Mouse (Mus musculus) midbrain, embryonic 13.5 days (tissue): Measurements from ENCODE around the gene Pik3r2. TPM values are rescaled to one million over a fixed set of nuclear protein-coding genes. Genes with fewer than 3 reads are reported as not detected.

Source experiments
- ATAC-seq: fragments of 200-750 bp; cut with Nextera tagmentation; 2 replicates; pipeline ENCODE4 v1.8.0; 2017; ENCODE audit warnings: mild to moderate bottlenecking, moderate TSS enrichment, moderate library complexity
- H3K27ac ChIP-seq: fragments of 300-500 bp; sonication (generic); 2 replicates; pipeline ENCODE4 v1.5.1; 2015; ENCODE audit warnings: inconsistent platforms, mild to moderate bottlenecking, moderate library complexity
- H3K27me3 ChIP-seq: fragments of 300-500 bp; sonication (generic); 2 replicates; pipeline ENCODE4 v1.6.1; 2015; ENCODE audit warnings: mild to moderate bottlenecking, inconsistent platforms
- H3K36me3 ChIP-seq: fragments of 300-500 bp; sonication (generic); 2 replicates; pipeline ENCODE4 v1.6.1; 2015; ENCODE audit warnings: mild to moderate bottlenecking, inconsistent platforms
- H3K4me1 ChIP-seq: fragments of 300-500 bp; sonication (generic); replicated peaks from 2 replicates; pipeline ENCODE4 v1.6.1; 2015; ENCODE audit warnings: inconsistent platforms
- H3K4me2 ChIP-seq: fragments of 300-500 bp; sonication (generic); replicated peaks from 2 replicates; pipeline ENCODE4 v1.6.1; 2015; ENCODE audit warnings: moderate library complexity, mild to moderate bottlenecking, inconsistent platforms
- H3K4me3 ChIP-seq: fragments of 300-500 bp; sonication (generic); replicated peaks from 2 replicates; pipeline ENCODE4 v1.5.1; 2015; ENCODE audit warnings: mild to moderate bottlenecking, inconsistent platforms
- H3K9ac ChIP-seq: fragments of 300-500 bp; sonication (generic); replicated peaks from 2 replicates; pipeline ENCODE4 v1.6.1; 2015; ENCODE audit warnings: mild to moderate bottlenecking, inconsistent platforms
- H3K9me3 ChIP-seq: fragments of 300-500 bp; sonication (generic); 2 replicates; pipeline ENCODE4 v1.6.1; 2016; ENCODE audit warnings: mild to moderate bottlenecking, inconsistent platforms
- WGBS: fragments of 180-500 bp; shearing (Covaris S2); methylation state at CpG from one replicate; pipeline ENCODE4 v1.1.7; 2015; 5-methylcytosine and 5-hydroxymethylcytosine counted together
- polyA plus RNA-seq: library from polyadenylated mRNA; unstranded; fragments of >200 nt; fragmentation: Nextera tagmentation; extraction: Ambion mirVana; gene quantifications from 2 replicates; pipeline ENCODE4 v1.2.1, GENCODE M21; 2015

Pik3r2 gene
- polyA plus RNA-seq, 1 experiment from 2014 or later: 87.2 TPM

GRCm38 (mm10) chr8:70769359-70769758 lies 7.2 kb downstream of the Pik3r2 start:
- Histone ChIP-seq H3K9me3 (no peaks in the 10 kb centered on the region), H3K4me2 (no peak overlapping the region), H3K4me3 (no peak overlapping the region), H3K4me1 (peaks cover 33% of the 10 kb centered on the region), H3K9ac (no peak overlapping the region), H3K27me3 (peaks cover 21% of the 10 kb centered on the region), H3K27ac (no peak overlapping the region), H3K36me3 (peaks cover 68% of the 10 kb centered on the region)
- peak; percentile 71 for ATAC-seq
- 6% methylated on average over 26 of the region's 26 CpGs for WGBS

- H3K4me2 ChIP-seq: no peak overlapping the region
- H3K27me3 ChIP-seq: peaks cover 21% of the 10 kb centered on the region
- H3K36me3 ChIP-seq: peaks cover 67% of the 10 kb centered on the region
- 87% methylated on average over 16 of the region's 16 CpGs for WGBS
- H3K27ac ChIP-seq: no peak overlapping the region
- no peak overlapping the region for H3K4me3 ChIP-seq
- H3K9ac ChIP-seq: no peak overlapping the region
- H3K4me1 ChIP-seq: peaks cover 29% of the 10 kb centered on the region
- peak; percentile 18 for ATAC-seq
- no peaks in the 10 kb centered on the region for H3K9me3 ChIP-seq
These were observed 7.6 kb downstream of the Pik3r2 start for GRCm38 (mm10) chr8:70768956-70769355.

- Histone ChIP-seq H3K4me2 (no peak overlapping the region), H3K27ac (no peak overlapping the region), H3K27me3 (peaks cover 21% of the 10 kb centered on the region), H3K4me3 (no peak overlapping the region), H3K9ac (no peak overlapping the region), H3K36me3 (peaks cover 60% of the 10 kb centered on the region), H3K4me1 (peaks cover 23% of the 10 kb centered on the region), H3K9me3 (no peaks in the 10 kb centered on the region)
- ATAC-seq: no peak
- WGBS: 95% methylated on average over 32 of the region's 32 CpGs
These were observed 8.2 kb downstream of the Pik3r2 start for GRCm38 (mm10) chr8:70768231-70768776.

- H3K4me2 ChIP-seq: no peak overlapping the region
- H3K36me3 ChIP-seq: peaks cover 52% of the 10 kb centered on the region
- 81% methylated on average over 6 of the region's 6 CpGs for WGBS
- H3K27ac ChIP-seq: no peak overlapping the region
- peaks cover 21% of the 10 kb centered on the region for H3K27me3 ChIP-seq
- no peak overlapping the region for H3K4me3 ChIP-seq
- peaks cover 18% of the 10 kb centered on the region for H3K4me1 ChIP-seq
- H3K9me3 ChIP-seq: no peaks in the 10 kb centered on the region
- ATAC-seq: no peak
- H3K9ac ChIP-seq: 0 out of 2 replicates have a peak overlapping the region, but pooled peaks have one; percentile 8
These were observed 9.0 kb downstream of the Pik3r2 start for GRCm38 (mm10) chr8:70767503-70767902.

GRCm38 (mm10) chr8:70766571-70767440 lies 9.7 kb downstream of the Pik3r2 start:
- 10% methylated on average over 21 of the region's 21 CpGs for WGBS
- peak overlapping the region; percentile 27 for H3K4me3 ChIP-seq
- no peak for ATAC-seq
- H3K36me3 ChIP-seq: peaks cover 45% of the 10 kb centered on the region
- peak overlapping the region; percentile 54 for H3K4me2 ChIP-seq
- no peaks in the 10 kb centered on the region for H3K9me3 ChIP-seq
- peak overlapping the region; percentile 60 for H3K9ac ChIP-seq
- H3K27me3 ChIP-seq: peaks cover 21% of the 10 kb centered on the region
- peaks cover 18% of the 10 kb centered on the region for H3K4me1 ChIP-seq
- H3K27ac ChIP-seq: no peak overlapping the region

GRCm38 (mm10) chr8:70765838-70766570 lies 10.5 kb downstream of the Pik3r2 start:
- H3K9ac ChIP-seq: peak overlapping the region; percentile 60
- H3K9me3 ChIP-seq: no peaks in the 10 kb centered on the region
- peaks cover 24% of the 10 kb centered on the region for H3K4me1 ChIP-seq
- WGBS: 3% methylated on average over 34 of the region's 34 CpGs
- no peak overlapping the region for H3K27ac ChIP-seq
- ATAC-seq: no peak
- H3K4me2 ChIP-seq: peak overlapping the region; percentile 54
- peak overlapping the region; percentile 27 for H3K4me3 ChIP-seq
- peaks cover 21% of the 10 kb centered on the region for H3K27me3 ChIP-seq
- H3K36me3 ChIP-seq: peaks cover 37% of the 10 kb centered on the region

GRCm38 (mm10) chr8:70765329-70765728 lies 11.2 kb downstream of the Pik3r2 start:
- 79% methylated on average over 9 of the region's 9 CpGs for WGBS
- H3K27me3 ChIP-seq: peaks cover 21% of the 10 kb centered on the region
- no peak overlapping the region; the same call in 1 of the 2 replicates for H3K4me3 ChIP-seq
- H3K4me2 ChIP-seq: peak overlapping the region; percentile 54; the same call in 1 of the 2 replicates
- H3K27ac ChIP-seq: no peak overlapping the region
- H3K36me3 ChIP-seq: peaks cover 31% of the 10 kb centered on the region
- H3K4me1 ChIP-seq: peaks cover 26% of the 10 kb centered on the region
- H3K9me3 ChIP-seq: no peaks in the 10 kb centered on the region
- no peak for ATAC-seq
- peak overlapping the region; percentile 60; the same call in 1 of the 2 replicates for H3K9ac ChIP-seq

GRCm38 (mm10) chr8:70764676-70765075 lies 11.8 kb downstream of the Pik3r2 start:
- H3K36me3 ChIP-seq: peaks cover 24% of the 10 kb centered on the region
- H3K27me3 ChIP-seq: peaks cover 21% of the 10 kb centered on the region
- no peak for ATAC-seq
- WGBS: 94% methylated on average over 13 of the region's 13 CpGs
- no peaks in the 10 kb centered on the region for H3K9me3 ChIP-seq
- no peak overlapping the region for H3K4me3 ChIP-seq
- H3K4me1 ChIP-seq: peaks cover 33% of the 10 kb centered on the region
- no peak overlapping the region for H3K4me2 ChIP-seq
- H3K9ac ChIP-seq: no peak overlapping the region
- no peak overlapping the region for H3K27ac ChIP-seq

GRCm38 (mm10) chr8:70764026-70764425 lies 12.5 kb downstream of the Pik3r2 start:
- 88% methylated on average over 8 of the region's 8 CpGs for WGBS
- no peak for ATAC-seq
- H3K9me3 ChIP-seq: no peaks in the 10 kb centered on the region
- H3K9ac ChIP-seq: no peak overlapping the region
- H3K4me1 ChIP-seq: peaks cover 36% of the 10 kb centered on the region
- no peak overlapping the region for H3K4me3 ChIP-seq
- H3K36me3 ChIP-seq: peaks cover 22% of the 10 kb centered on the region
- no peak overlapping the region for H3K4me2 ChIP-seq
- H3K27ac ChIP-seq: no peak overlapping the region
- H3K27me3 ChIP-seq: peaks cover 21% of the 10 kb centered on the region

- no peak for ATAC-seq
- H3K27ac ChIP-seq: no peak overlapping the region
- H3K9me3 ChIP-seq: no peaks in the 10 kb centered on the region
- no peak overlapping the region for H3K4me3 ChIP-seq
- H3K4me2 ChIP-seq: no peak overlapping the region
- H3K36me3 ChIP-seq: peaks cover 21% of the 10 kb centered on the region
- H3K27me3 ChIP-seq: peaks cover 21% of the 10 kb centered on the region
- no peak overlapping the region for H3K9ac ChIP-seq
- H3K4me1 ChIP-seq: peaks cover 43% of the 10 kb centered on the region
- WGBS: 1% methylated on average over 3 of the region's 3 CpGs
These were observed 13.2 kb downstream of the Pik3r2 start for GRCm38 (mm10) chr8:70763354-70763753.

- WGBS: 77% methylated on average over 1 of the region's 1 CpGs
- Histone ChIP-seq H3K9ac (no peak overlapping the region), H3K9me3 (no peaks in the 10 kb centered on the region), H3K4me1 (peaks cover 48% of the 10 kb centered on the region), H3K4me3 (no peak overlapping the region), H3K4me2 (no peak overlapping the region), H3K36me3 (peaks cover 23% of the 10 kb centered on the region), H3K27me3 (peaks cover 13% of the 10 kb centered on the region), H3K27ac (no peak overlapping the region)
- ATAC-seq: no peak
These were observed 14.4 kb downstream of the Pik3r2 start for GRCm38 (mm10) chr8:70762118-70762517.
